Mouse (Mus musculus) erythroblast, embryonic 14.5 days (primary cell): ENCODE measurements around the gene Tcte2.

ENCODE experiments used
- GATA1 ChIP-seq: IDR thresholded peaks from 2 replicates; pipeline ENCODE4 v1.6.1; 2012; ENCODE audit warnings: low read length, inconsistent platforms, mixed read lengths
- TAL1 ChIP-seq: IDR thresholded peaks from 3 replicates; pipeline ENCODE4 v1.6.1; 2012; ENCODE audit warnings: low read length, inconsistent platforms, mixed read lengths

GRCm38 (mm10) chr17:13768531-13768930, 6.9 kb upstream of the Tcte2 start:
- TF ChIP-seq TAL1 (no peak), GATA1 (no peak)
